Mouse (Mus musculus) stomach, postnatal 0 days (tissue): ENCODE results near the gene Bin2.

Experiments
- CTCF ChIP-seq: IDR thresholded peaks from 2 replicates; pipeline ENCODE4 v1.5.1; 2016; ENCODE audit warnings: antibody characterized with exemption, low read depth, mild to moderate bottlenecking, moderate library complexity
- EP300 ChIP-seq: optimal IDR thresholded peaks from 2 replicates; pipeline ENCODE3; 2016; ENCODE audit warnings: antibody characterized with exemption

DNA sequence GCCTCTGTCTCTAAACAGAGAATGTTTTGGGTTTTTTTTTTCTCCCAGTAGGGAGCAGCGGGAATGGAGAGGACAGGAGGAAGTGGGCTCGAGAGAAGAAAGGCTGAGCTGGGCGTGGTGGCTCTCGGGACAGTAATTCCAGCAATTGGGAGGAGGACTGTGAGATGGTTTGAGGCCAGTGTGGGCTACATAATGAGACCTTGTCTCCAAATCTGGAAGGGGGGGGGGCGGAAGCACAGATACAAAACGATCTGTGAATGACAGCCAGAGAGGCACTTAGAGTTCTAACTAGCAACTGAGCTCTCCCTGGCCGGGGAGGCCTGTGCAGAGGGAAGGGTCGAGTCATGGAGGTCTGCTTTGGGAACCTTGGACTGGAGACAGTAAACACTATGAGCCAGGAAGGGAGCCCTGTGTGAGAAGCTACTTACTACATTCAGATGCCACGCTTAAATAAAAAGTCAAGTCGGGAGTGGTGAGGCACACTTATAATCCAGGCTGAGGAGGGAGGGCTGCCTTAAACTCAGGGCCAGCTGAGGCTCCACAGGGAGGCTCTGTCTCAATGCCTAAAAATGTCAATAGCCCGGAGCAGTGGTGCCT, 41.5 kb downstream of the Bin2 start:
- TF ChIP-seq CTCF (no peak), EP300 (no peak)
